Mouse (Mus musculus): ENCODE measurements around the gene H2-T23.

DNA sequence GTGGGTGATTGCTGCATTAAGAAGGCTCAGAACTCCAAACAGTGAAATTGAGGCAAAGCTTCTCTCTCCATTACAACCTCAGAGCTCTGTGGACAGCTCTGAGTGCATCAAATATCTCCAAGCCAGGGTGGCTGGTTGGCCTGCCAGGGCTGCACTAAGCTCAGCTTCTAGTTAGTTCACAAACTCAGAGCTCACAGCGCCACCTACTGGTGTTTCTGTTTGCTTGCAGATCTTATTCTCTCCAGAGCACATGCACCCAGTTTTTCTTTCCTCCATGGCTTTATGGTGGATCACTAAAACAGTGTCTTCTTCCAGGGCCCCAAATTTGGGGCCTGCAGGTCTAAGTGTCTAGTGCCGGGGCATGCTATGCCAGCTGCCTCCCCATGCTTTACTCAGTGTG, 28.2 kb upstream of the H2-T23 start:
- TF ChIP-seq EP300 (IDR thresholded peaks at IDR 0.05; ENCODE audit: low read depth) (no peak), CTCF (IDR thresholded peaks at IDR 0.05; ENCODE audit: low read depth) (peak; percentile 81)

Data from liver, postnatal 0 days (tissue).